Mouse (Mus musculus) heart, embryonic 14.5 days (tissue): ENCODE measurements around the gene Elk4. TPM values are rescaled to one million over a fixed set of nuclear protein-coding genes. Genes with fewer than 3 reads are reported as not detected.

Source experiments
- ATAC-seq: fragments of 200-750 bp; cut with Nextera tagmentation; 2 replicates; pipeline ENCODE4 v1.8.0; 2017; ENCODE audit warnings: low read depth, moderate TSS enrichment; ENCODE audit not compliant: insufficient number of reproducible peaks, insufficient read depth, low FRiP score
- H3K27ac ChIP-seq, 2 experiments: fragments of 200-500 bp in 1 of 2; fragments of 300-500 bp in 1 of 2; sonication (generic) in 1 of 2; replicated peaks in 1 of 2; 2 replicates each; pipeline ENCODE4 v1.5.1; 2012 to 2014; ENCODE audit warnings: low read depth in 2 of 2, low read length in 2 of 2, control low read depth in 1 of 2, mild to moderate bottlenecking in 1 of 2, mixed read lengths in 1 of 2; ENCODE audit not compliant: control insufficient read depth in 1 of 2, insufficient read depth in 1 of 2
- H3K27me3 ChIP-seq: fragments of 300-500 bp; sonication (generic); 2 replicates; pipeline ENCODE4 v1.6.1; 2014; ENCODE audit warnings: mild to moderate bottlenecking, low read length, control low read depth; ENCODE audit not compliant: control insufficient read depth, insufficient read depth
- H3K36me3 ChIP-seq: fragments of 300-500 bp; sonication (generic); 2 replicates; pipeline ENCODE4 v1.6.1; 2014; ENCODE audit warnings: mild to moderate bottlenecking, control low read depth, low read length, mixed read lengths; ENCODE audit not compliant: control insufficient read depth, insufficient read depth
- H3K4me1 ChIP-seq, 2 experiments: fragments of 200-500 bp in 1 of 2; fragments of 300-500 bp in 1 of 2; sonication (generic) in 1 of 2; 2 replicates each; pipeline ENCODE4 v1.6.1; 2012 to 2014; ENCODE audit warnings: low read length in 2 of 2, control low read depth in 1 of 2, mixed read lengths in 1 of 2; ENCODE audit not compliant: control insufficient read depth in 2 of 2, insufficient read depth in 2 of 2
- H3K4me2 ChIP-seq: fragments of 300-500 bp; sonication (generic); 2 replicates; pipeline ENCODE4 v1.6.1; 2014; ENCODE audit warnings: mild to moderate bottlenecking, low read length
- H3K4me3 ChIP-seq, 2 experiments: fragments of 200-500 bp in 1 of 2; fragments of 300-500 bp in 1 of 2; sonication (generic) in 1 of 2; 2 replicates each; pipeline ENCODE4 v1.5.1; 2012 to 2014; ENCODE audit warnings: low read length in 2 of 2, mild to moderate bottlenecking in 2 of 2, control low read depth in 1 of 2, low read depth in 1 of 2, moderate library complexity in 1 of 2; ENCODE audit not compliant: control insufficient read depth in 1 of 2, insufficient read depth in 1 of 2
- H3K9ac ChIP-seq: fragments of 300-500 bp; sonication (generic); 2 replicates; pipeline ENCODE4 v1.6.1; 2014; ENCODE audit warnings: mild to moderate bottlenecking, low read length
- H3K9me3 ChIP-seq: fragments of 300-500 bp; sonication (generic); 2 replicates; pipeline ENCODE4 v1.6.1; 2016; ENCODE audit warnings: low read length, control low read depth; ENCODE audit not compliant: control insufficient read depth
- WGBS: fragments of 180-500 bp; shearing (Covaris S2); extraction: QIAGEN DNeasy Blood & Tissue Kit; methylation state at CpG from one replicate; pipeline ENCODE4 v1.1.7; 2014; 5-methylcytosine and 5-hydroxymethylcytosine counted together
- polyA plus RNA-seq: library from polyadenylated mRNA; unstranded; fragments of >200 nt; fragmentation: Nextera tagmentation; extraction: Ambion mirVana; gene quantifications from 2 replicates; pipeline ENCODE4 v1.2.1, GENCODE M21; 2014

Elk4 gene
- polyA plus RNA-seq, 1 experiment from 2014 or later, result 24.7 TPM

GRCm38 (mm10) chr1:131972498-131973334 is 34.7 kb upstream of the Elk4 start:
- H3K27ac ChIP-seq, result no peak overlapping the region
- no peaks in the 10 kb centered on the region for H3K36me3 ChIP-seq
- no peak for ATAC-seq
- H3K4me3 ChIP-seq, result no peak overlapping the region
- H3K4me1 ChIP-seq, result peaks cover 16 to 18% of the 10 kb centered on the region in 2 experiments
- H3K4me2 ChIP-seq, result no peak overlapping the region
- 41% methylated on average over 13 of the region's 13 CpGs for WGBS
- no peaks in the 10 kb centered on the region for H3K9me3 ChIP-seq
- H3K27me3 ChIP-seq, result peaks cover 7% of the 10 kb centered on the region
- H3K9ac ChIP-seq, result no peak overlapping the region; the same call in 1 of the 2 replicates

GRCm38 (mm10) chr1:131973991-131974390 is 33.4 kb upstream of the Elk4 start:
- H3K27ac ChIP-seq, result no peak overlapping the region
- peaks cover 16 to 18% of the 10 kb centered on the region in 2 experiments for H3K4me1 ChIP-seq
- no peak overlapping the region for H3K4me3 ChIP-seq
- no peaks in the 10 kb centered on the region for H3K36me3 ChIP-seq
- H3K9me3 ChIP-seq, result no peaks in the 10 kb centered on the region
- peaks cover 7% of the 10 kb centered on the region; the same call in 1 of the 2 replicates for H3K27me3 ChIP-seq
- no peak overlapping the region for H3K9ac ChIP-seq
- H3K4me2 ChIP-seq, result no peak overlapping the region
- 83% methylated on average over 6 of the region's 6 CpGs for WGBS
- ATAC-seq, result no peak

GRCm38 (mm10) chr1:131976886-131977285 is 30.5 kb upstream of the Elk4 start:
- Histone ChIP-seq H3K9me3 (no peaks in the 10 kb centered on the region), H3K27ac (no peak overlapping the region), H3K36me3 (no peaks in the 10 kb centered on the region), H3K4me1 (peaks cover 6 to 9% of the 10 kb centered on the region in 2 experiments; a peak in 2 of 4 replicates), H3K4me3 (no peak overlapping the region), H3K9ac (no peak overlapping the region), H3K4me2 (no peak overlapping the region), H3K27me3 (peaks cover 6% of the 10 kb centered on the region; the same call in 1 of the 2 replicates)
- WGBS, result 86% methylated on average over 5 of the region's 5 CpGs
- ATAC-seq, result no peak

- Histone ChIP-seq H3K4me1 (no peaks in the 10 kb centered on the region), H3K9ac (no peak overlapping the region), H3K27me3 (no peaks in the 10 kb centered on the region), H3K27ac (no peak overlapping the region), H3K4me2 (no peak overlapping the region), H3K36me3 (no peaks in the 10 kb centered on the region), H3K9me3 (no peaks in the 10 kb centered on the region), H3K4me3 (no peak overlapping the region)
- WGBS, result 39% methylated on average over 2 of the region's 2 CpGs
- no peak for ATAC-seq
Measured at GRCm38 (mm10) chr1:131980471-131980870, 26.9 kb upstream of the Elk4 start.

- Histone ChIP-seq H3K27ac (no peak overlapping the region), H3K9ac (no peak overlapping the region), H3K36me3 (no peaks in the 10 kb centered on the region), H3K27me3 (no peaks in the 10 kb centered on the region), H3K4me1 (no peaks in the 10 kb centered on the region), H3K4me3 (no peak overlapping the region), H3K4me2 (no peak overlapping the region), H3K9me3 (no peaks in the 10 kb centered on the region)
- WGBS, result 57% methylated on average over 12 of the region's 12 CpGs
- no peak for ATAC-seq
Measured at GRCm38 (mm10) chr1:131981378-131982013, 25.9 kb upstream of the Elk4 start.

GRCm38 (mm10) chr1:131982907-131983306 is 24.5 kb upstream of the Elk4 start:
- 10% methylated on average over 5 of the region's 5 CpGs for WGBS
- H3K27me3 ChIP-seq, result no peaks in the 10 kb centered on the region
- no peaks in the 10 kb centered on the region for H3K36me3 ChIP-seq
- H3K4me1 ChIP-seq, result no peaks in the 10 kb centered on the region
- H3K4me3 ChIP-seq, result no peak overlapping the region
- no peak for ATAC-seq
- no peak overlapping the region for H3K4me2 ChIP-seq
- H3K9me3 ChIP-seq, result no peaks in the 10 kb centered on the region
- no peak overlapping the region for H3K27ac ChIP-seq
- no peak overlapping the region for H3K9ac ChIP-seq

GRCm38 (mm10) chr1:131983806-131984205 is 23.6 kb upstream of the Elk4 start:
- no peak overlapping the region for H3K4me3 ChIP-seq
- no peaks in the 10 kb centered on the region for H3K9me3 ChIP-seq
- H3K27me3 ChIP-seq, result no peaks in the 10 kb centered on the region
- no peaks in the 10 kb centered on the region for H3K4me1 ChIP-seq
- ATAC-seq, result no peak
- H3K4me2 ChIP-seq, result no peak overlapping the region
- 66% methylated on average over 2 of the region's 2 CpGs for WGBS
- H3K9ac ChIP-seq, result no peak overlapping the region
- no peak overlapping the region for H3K27ac ChIP-seq
- H3K36me3 ChIP-seq, result no peaks in the 10 kb centered on the region
